Mouse (Mus musculus) frontal cortex, postnatal 10 days (tissue): ENCODE data around the gene Dguok.

ENCODE experiments used
- DNase-seq, 2 experiments: peaks; one replicate each; pipeline ENCODE4 v3.0.0; 2022; ENCODE audit warnings: low spot score in 2 of 2, mixed read lengths in 1 of 2

Gene Dguok

GRCm38 (mm10) chr6:83499078-83499477 is 7.7 kb downstream of the Dguok start:
- DNase-seq: no peak

GRCm38 (mm10) chr6:83496753-83497710 is 9.7 kb downstream of the Dguok start:
- DNase-seq: no peak

- DNase-seq: no peak
These were observed 10.6 kb downstream of the Dguok start for GRCm38 (mm10) chr6:83496009-83496752.

GRCm38 (mm10) chr6:83490622-83491021 is 16.1 kb downstream of the Dguok start:
- DNase-seq: no peak

- DNase-seq: no peak
These were observed 18.6 kb downstream of the Dguok start for GRCm38 (mm10) chr6:83488200-83488599.

- no peak for DNase-seq
These were observed 19.5 kb downstream of the Dguok start for GRCm38 (mm10) chr6:83487298-83487697.

GRCm38 (mm10) chr6:83485854-83486253 is 20.9 kb downstream of the Dguok start:
- no peak for DNase-seq

GRCm38 (mm10) chr6:83483776-83484175 is 23.0 kb downstream of the Dguok start:
- no peak for DNase-seq

- DNase-seq: no peak
These were observed 24.2 kb downstream of the Dguok start for GRCm38 (mm10) chr6:83482418-83483085.

GRCm38 (mm10) chr6:83480019-83480655 is 26.6 kb downstream of the Dguok start:
- no peak for DNase-seq

GRCm38 (mm10) chr6:83479193-83479592 is 27.6 kb downstream of the Dguok start:
- no peak for DNase-seq

GRCm38 (mm10) chr6:83478628-83479027 is 28.1 kb downstream of the Dguok start:
- DNase-seq: no peak

- DNase-seq: no peak
These were observed 28.6 kb downstream of the Dguok start for GRCm38 (mm10) chr6:83478217-83478616.

GRCm38 (mm10) chr6:83475431-83475830 is 31.3 kb downstream of the Dguok start:
- DNase-seq: no peak

- DNase-seq: no peak
These were observed 33.5 kb downstream of the Dguok start for GRCm38 (mm10) chr6:83473240-83473639.

- DNase-seq: no peak
These were observed 35.0 kb downstream of the Dguok start for GRCm38 (mm10) chr6:83471739-83472138.

GRCm38 (mm10) chr6:83464011-83464410 is 42.8 kb downstream of the Dguok start:
- no peak for DNase-seq

- DNase-seq: no peak
These were observed 47.6 kb downstream of the Dguok start, which contains the start of gene Tet3 for GRCm38 (mm10) chr6:83459034-83459644. TSS of gene Tet3 (minus strand) at chr6:83459084.

- DNase-seq: no peak
These were observed 49.6 kb downstream of the Dguok start for GRCm38 (mm10) chr6:83456984-83457810.
